Mouse (Mus musculus) MEL (cell line): ENCODE measurements around the gene Aifm1.

Source experiments
- BHLHE40 ChIP-seq: IDR thresholded peaks from 2 replicates; pipeline ENCODE4 v1.6.1; 2012; ENCODE audit warnings: low read depth, mild to moderate bottlenecking, inconsistent platforms, low read length, improper control_type of control experiment, borderline replicate concordance
- CHD2 ChIP-seq: IDR thresholded peaks from 2 replicates; pipeline ENCODE4 v1.6.1; 2011; ENCODE audit warnings: low read length, improper control_type of control experiment
- CTCF ChIP-seq, 3 experiments: IDR thresholded peaks in 2 of 3; conservative IDR thresholded peaks in 1 of 3; 2 replicates each; pipeline ENCODE4 v1.5.1; 2011 to 2012; ENCODE audit warnings: low read length in 3 of 3, low read depth in 2 of 3, mild to moderate bottlenecking in 2 of 3, improper control_type of control experiment in 1 of 3, inconsistent platforms in 1 of 3, mixed read lengths in 1 of 3, moderate library complexity in 1 of 3; ENCODE audit not compliant: control insufficient read depth in 1 of 3, insufficient read depth in 1 of 3, poor library complexity in 1 of 3, severe bottlenecking in 1 of 3
- ETS1 ChIP-seq: IDR thresholded peaks from 2 replicates; pipeline ENCODE4 v1.6.1; 2012; ENCODE audit warnings: low read depth, mild to moderate bottlenecking, inconsistent platforms, low read length, improper control_type of control experiment, moderate library complexity
- GABPA ChIP-seq: IDR thresholded peaks from 2 replicates; pipeline ENCODE4 v1.6.1; 2012; ENCODE audit warnings: low read depth, mild to moderate bottlenecking, inconsistent platforms, low read length, improper control_type of control experiment, moderate library complexity
- GATA1 ChIP-seq: IDR thresholded peaks from 2 replicates; pipeline ENCODE4 v1.6.1; 2011; ENCODE audit warnings: low read depth, low read length, improper control_type of control experiment
- JUND ChIP-seq: IDR thresholded peaks from 2 replicates; pipeline ENCODE4 v1.6.1; 2011; ENCODE audit warnings: low read depth, mild to moderate bottlenecking, improper control_type of control experiment, low read length
- MAFK ChIP-seq: IDR thresholded peaks from 2 replicates; pipeline ENCODE4 v1.6.1; 2011; ENCODE audit warnings: low read depth, mild to moderate bottlenecking, low read length, improper control_type of control experiment, borderline replicate concordance
- NELFE ChIP-seq: IDR thresholded peaks from 2 replicates; pipeline ENCODE4 v1.6.1; 2011; ENCODE audit warnings: low read depth, low read length, improper control_type of control experiment
- POLR2A ChIP-seq, 2 experiments: IDR thresholded peaks; 2 replicates each; pipeline ENCODE4 v1.6.1; 2011 to 2012; ENCODE audit warnings: low read length in 2 of 2, mild to moderate bottlenecking in 2 of 2, control low read depth in 1 of 2, improper control_type of control experiment in 1 of 2, low read depth in 1 of 2, moderate library complexity in 1 of 2; ENCODE audit not compliant: control insufficient read depth in 1 of 2, insufficient read depth in 1 of 2, poor library complexity in 1 of 2
- POLR2AphosphoS5 ChIP-seq: IDR thresholded peaks from 2 replicates; pipeline ENCODE4 v1.6.1; 2012; ENCODE audit warnings: low read depth, borderline replicate concordance, mild to moderate bottlenecking, inconsistent platforms, low read length, moderate library complexity, mixed read lengths
- TBP ChIP-seq: IDR thresholded peaks from 2 replicates; pipeline ENCODE4 v1.8.0; 2011; ENCODE audit warnings: low read depth, low read length, improper control_type of control experiment
- UBTF ChIP-seq: IDR thresholded peaks from 2 replicates; pipeline ENCODE4 v1.6.1; 2012; ENCODE audit warnings: low read depth, mild to moderate bottlenecking, inconsistent platforms, low read length, improper control_type of control experiment, moderate library complexity, borderline replicate concordance; ENCODE audit not compliant: insufficient read depth

GRCm38 (mm10) chrX:48525866-48526265 is 12.5 kb upstream of the Aifm1 start:
- no peak for TF ChIP-seq NELFE
- no peak for TF ChIP-seq POLR2A (IDR thresholded peaks at IDR 0.05; ENCODE audit: control insufficient read depth in 1 of 2, insufficient read depth in 1 of 2, low read depth in 1 of 2, low read length in 2 of 2, poor library complexity in 1 of 2)
- TF ChIP-seq UBTF, result no peak
- TF ChIP-seq JUND, result no peak
- no peak for TF ChIP-seq TBP
- no peak for TF ChIP-seq CTCF (IDR thresholded peaks at IDR 0.05 in 2 of 3, conservative IDR thresholded peaks at IDR 0.05 in 1 of 3; ENCODE audit: control insufficient read depth in 1 of 3, insufficient read depth in 1 of 3, low read depth in 2 of 3, low read length in 3 of 3, poor library complexity in 1 of 3, severe bottlenecking in 1 of 3)
- TF ChIP-seq GATA1, result no peak
- TF ChIP-seq BHLHE40, result no peak
- TF ChIP-seq GABPA, result no peak
- TF ChIP-seq MAFK, result no peak
- no peak for TF ChIP-seq ETS1
- no peak for TF ChIP-seq CHD2
- no peak for TF ChIP-seq POLR2AphosphoS5
